Mouse (Mus musculus): Measurements from ENCODE around the gene Osbpl5.

Gene Osbpl5

GRCm38 (mm10) chr7:143756125-143757026 is at the start of gene Osbpl5:
TSS of gene Osbpl5 (minus strand) at chr7:143756985.
- no peak for DNase-seq

DNA sequence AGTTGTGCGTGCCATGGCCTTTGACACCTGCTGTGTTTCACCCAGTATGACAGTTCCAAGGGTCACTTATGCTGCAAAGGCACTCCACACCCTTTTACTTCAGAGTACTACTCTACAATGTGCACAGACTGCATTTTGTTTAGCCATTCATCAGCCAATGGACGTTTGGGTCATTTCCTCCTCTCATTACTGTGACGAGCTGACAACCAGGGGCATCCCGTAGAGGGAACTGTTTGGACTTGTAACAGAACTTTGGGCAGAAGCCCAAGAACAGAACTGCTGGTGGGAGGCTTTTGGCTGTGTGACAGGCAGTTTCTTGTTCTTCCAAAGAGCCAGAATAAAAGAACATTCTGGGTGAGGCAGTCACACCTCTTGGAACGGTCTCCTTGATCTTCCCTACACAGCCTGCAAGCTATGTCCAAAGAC is 48.4 kb upstream of the Osbpl5 start:
- peak in 1 of 2 experiments; percentile 33 for DNase-seq

GRCm38 (mm10) chr7:143801195-143802065 is 44.6 kb upstream of the Osbpl5 start:
- DNase-seq = no peak

DNA sequence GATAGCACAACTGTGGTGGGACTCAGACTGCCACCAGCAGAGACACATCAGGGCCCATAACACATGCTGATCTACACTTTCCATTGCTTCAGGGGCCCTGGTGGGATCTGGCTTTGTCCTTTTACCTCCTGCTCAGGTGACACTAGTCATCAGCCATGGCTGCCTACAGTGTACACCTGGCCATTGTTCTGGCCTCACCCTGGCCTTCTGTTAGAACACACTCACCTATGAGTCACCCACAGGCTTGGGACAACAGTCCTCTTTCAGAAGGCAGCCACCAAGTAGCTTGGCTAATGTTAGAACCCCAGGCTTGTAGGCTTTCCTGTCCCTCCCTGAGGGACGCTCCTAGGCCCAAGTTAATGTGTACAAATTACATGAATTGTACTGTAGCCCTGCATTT is 44.0 kb upstream of the Osbpl5 start:
- peak in 1 of 2 experiments; percentile 7 for DNase-seq

GRCm38 (mm10) chr7:143798783-143799182 is 42.0 kb upstream of the Osbpl5 start:
- DNase-seq = no peak

DNA sequence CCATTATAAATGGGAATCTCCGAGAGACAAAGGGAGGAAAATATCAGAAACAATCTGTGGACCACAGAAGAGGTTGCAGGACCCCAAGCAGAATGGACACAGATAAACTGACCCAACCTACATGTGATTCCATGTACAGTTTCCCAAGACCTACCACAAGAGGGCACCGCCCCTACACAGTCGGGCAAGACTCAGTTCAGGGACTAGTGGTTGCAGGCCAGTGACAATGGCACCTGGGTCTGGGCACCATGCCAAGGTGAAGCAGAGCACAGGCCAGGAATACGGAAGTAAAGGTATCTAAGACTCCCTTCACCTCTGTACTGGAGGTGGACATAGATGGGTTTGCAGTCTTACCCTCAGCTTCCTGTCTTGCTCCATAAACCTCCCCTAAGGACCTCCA is 36.3 kb upstream of the Osbpl5 start:
- peak; percentile 76 to 81 for DNase-seq

- no peak for DNase-seq
Observed at GRCm38 (mm10) chr7:143792336-143792985, 35.7 kb upstream of the Osbpl5 start.

DNA sequence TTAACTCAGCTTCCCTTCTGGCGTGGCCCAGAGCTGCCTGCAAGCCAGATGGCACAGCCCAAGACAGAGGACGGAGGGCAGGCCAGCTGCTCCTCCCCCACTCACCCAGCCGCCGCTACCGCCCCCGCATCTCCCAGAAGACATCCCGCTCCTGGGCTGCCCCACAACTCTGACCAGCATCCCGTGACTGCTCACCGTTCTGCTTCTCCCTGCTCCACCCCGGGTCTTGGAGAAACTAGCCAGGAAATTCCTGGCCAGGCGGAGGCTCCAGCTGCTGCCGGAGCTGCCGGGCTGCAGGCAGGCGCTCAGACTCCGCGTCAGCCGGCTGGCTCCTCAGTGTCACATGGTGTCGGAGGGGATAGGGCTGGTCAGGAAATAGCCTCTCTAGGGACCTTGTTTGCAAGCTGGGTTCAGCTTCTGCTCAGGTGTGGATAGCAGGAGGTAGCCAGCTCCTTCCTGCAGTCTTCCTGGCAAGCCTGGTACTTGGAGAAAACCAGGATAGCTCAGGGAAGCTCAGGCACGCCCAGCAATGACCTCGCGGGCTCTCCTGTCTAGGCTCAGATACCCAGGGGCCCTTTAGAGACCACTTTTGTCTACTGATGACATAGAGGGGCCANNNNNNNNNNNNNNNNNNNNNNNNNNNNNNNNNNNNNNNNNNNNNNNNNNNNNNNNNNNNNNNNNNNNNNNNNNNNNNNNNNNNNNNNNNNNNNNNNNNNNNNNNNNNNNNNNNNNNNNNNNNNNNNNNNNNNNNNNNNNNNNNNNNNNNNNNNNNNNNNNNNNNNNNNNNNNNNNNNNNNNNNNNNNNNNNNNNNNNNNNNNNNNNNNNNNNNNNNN is 27.4 kb upstream of the Osbpl5 start, which contains the start of gene Mrgpre:
Gene Mrgpre, minus strand, starts transcription at position 505 of the 834 bp plus-strand sequence.
- DNase-seq = peak; percentile 76 to 79

DNA sequence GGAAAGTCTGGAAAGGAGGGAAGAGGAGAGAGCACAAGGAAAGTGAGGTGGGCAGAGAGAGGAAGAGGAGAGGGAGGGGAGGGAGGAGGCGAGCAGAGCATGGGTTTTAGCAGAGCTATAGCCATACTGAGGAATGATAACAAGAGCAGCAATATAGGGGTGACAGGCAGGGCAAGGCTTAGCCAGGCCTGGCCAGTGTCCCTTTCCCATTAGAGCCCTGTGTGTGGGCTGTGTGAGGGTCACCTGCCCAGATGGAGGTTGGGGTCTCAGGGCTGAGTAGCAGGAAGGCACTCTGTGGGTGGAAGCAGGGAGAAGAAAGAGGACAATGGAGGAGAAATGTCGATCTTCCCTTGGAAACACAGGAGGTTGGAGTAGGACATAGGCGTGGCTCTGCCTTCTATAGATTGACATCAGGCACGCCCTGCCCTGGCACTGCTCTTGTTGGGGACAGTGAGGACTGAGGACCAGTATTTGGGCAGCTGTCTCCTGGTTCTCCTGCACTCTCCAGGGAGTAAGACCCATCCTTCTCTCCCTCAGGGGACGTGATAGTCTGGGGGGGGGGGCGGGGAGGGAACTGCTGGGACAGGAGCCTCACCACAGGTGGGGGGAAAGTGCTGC is 26.7 kb upstream of the Osbpl5 start:
- no peak for DNase-seq

DNA sequence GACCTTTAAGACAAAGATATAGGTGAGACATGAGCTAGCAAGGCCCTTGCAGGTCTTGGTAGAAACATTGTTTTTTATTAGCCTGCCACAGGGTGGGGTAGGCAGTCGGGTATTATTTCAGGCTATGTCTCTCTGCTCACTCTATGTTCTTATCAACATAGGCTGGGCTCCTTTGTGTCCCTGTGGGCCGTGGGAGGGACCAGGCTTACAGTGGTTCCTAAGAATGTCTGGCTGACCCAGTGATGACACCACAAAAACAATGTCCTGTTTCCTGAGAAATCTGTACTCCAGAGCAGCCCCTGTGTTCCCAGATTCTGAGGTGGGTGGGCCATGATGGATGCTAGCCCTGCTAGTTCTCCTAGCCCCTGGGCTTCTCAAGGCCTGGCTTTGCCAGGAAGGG is 20.6 kb upstream of the Osbpl5 start:
- no peak for DNase-seq

DNA sequence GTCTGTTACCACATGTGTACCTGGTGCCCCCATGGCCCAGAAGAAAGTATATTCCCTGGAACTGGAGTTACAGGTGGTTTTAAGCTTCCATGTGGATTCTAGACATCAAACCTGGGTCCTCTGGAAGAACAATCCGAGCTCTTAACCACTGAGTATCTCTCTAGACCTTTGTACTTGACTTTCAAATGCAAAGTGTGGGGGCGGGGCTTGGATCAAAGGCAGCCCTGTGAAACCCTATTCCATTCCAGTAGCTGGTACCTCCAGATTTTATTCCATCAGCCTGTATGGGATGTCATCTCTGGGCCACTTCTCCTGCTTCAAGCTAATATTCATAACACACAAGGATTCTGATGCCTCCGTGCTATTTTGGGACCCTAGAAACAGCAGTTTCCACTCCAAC is 19.4 kb upstream of the Osbpl5 start:
- no peak for DNase-seq

DNA sequence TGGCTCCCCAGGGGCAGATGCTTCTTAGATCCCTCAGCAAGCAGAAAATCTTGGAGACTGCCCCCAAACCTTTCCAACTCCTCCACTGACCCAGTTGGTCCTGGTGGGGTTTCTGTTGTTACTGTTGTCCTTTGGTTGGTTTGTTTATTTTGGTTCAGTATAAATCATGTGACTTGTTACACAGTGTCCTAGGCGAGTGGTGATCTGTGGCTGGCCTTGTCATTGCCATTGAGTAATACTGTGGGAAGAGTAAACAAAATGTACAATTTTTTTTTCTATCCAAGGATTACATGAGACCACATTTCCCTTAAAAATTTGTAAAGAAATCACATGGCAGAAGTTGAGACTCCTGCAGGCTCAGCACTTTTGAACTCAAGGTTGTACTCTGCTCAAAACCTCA is 12.7 kb upstream of the Osbpl5 start:
- DNase-seq = peak in 1 of 2 experiments; percentile 32

GRCm38 (mm10) chr7:143768267-143768666 is 11.5 kb upstream of the Osbpl5 start:
- DNase-seq = no peak

DNA sequence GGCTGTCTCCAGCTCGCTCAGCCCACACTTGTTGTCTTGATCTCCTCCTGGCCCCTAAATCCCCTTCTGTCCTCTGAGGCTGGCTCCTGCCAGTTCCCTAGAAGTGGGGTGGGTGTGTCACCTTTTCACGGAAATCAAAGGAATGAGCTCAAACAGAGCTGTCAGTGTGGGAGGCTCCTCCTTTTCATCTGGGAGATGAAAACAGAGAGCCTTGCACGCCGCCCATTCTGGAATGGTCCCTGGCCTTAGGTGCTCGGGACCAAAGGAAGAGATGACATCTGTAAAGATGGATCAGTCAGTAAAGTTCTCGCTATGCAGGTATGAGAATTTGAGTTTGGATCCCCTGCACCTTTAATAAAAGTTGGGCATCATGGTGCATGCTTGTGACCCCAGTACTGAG is 10.1 kb upstream of the Osbpl5 start, which contains the start of gene Mrgprg:
Gene Mrgprg, minus strand, starts transcription at position 101 of the 400 bp plus-strand sequence.
- DNase-seq = no peak

GRCm38 (mm10) chr7:143764876-143765530 is 8.2 kb upstream of the Osbpl5 start:
- DNase-seq = no peak

GRCm38 (mm10) chr7:143763794-143764193 is 7.0 kb upstream of the Osbpl5 start:
- DNase-seq = no peak

DNA sequence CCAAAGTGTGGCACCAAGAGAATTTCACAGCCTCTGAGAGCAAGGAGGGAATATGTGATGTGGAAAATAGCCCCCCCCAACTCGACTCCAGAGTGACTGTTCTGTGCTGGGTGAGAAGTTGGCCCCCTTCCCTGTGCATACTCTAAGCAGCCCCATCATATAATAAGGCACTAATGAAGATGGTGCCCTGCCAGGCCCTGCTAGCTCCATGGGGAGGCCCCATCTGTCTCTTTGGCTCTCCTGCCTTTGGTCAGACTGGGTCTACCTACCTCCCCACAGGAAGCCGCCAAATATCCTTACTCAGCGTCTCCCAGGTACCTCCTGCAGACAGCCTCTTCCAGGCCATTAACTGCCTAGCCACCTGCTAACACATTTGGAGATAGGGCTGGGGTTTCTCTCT is 2.2 kb upstream of the Osbpl5 start:
- no peak for DNase-seq

DNA sequence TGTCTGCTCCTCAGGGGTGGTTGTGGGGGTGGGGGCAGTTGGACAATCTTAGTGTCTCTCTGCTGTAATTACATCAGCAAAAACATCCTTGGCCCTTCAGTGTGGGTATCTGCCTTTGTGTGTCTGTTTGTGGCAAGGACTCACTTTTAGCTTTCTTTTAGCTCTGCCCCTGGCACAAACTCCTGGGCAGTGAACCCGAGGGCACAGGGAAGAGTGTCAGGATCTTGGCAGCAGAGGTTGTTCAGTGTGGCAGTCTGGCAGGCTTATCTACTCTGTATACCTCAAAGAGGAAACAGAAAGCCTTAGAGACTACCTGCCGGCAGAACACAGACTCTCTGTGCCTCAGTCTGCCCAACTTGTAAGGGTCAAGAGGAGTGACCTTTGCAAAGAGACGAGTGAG is 911 bp upstream of the Osbpl5 start:
- no peak for DNase-seq

DNA sequence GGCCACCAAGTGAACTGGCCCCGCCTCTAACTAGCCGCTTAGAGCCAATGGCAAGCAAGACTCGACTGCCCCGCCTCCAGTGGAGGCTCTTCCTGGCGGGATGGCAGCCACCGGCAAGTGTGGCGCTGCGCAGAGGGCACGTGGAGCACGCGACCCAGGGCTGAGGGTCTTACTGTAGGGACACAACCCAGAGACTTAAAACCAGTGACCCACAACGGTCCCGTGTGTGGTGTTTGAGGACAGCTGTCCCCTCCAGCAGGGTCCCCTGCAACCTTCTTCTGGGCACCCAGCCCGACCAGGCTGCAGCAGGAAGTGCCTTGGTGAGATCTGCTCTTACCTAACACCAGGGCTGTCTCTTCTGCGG is 224 bp upstream of the Osbpl5 start:
- peak; percentile 88 for DNase-seq

DNA sequence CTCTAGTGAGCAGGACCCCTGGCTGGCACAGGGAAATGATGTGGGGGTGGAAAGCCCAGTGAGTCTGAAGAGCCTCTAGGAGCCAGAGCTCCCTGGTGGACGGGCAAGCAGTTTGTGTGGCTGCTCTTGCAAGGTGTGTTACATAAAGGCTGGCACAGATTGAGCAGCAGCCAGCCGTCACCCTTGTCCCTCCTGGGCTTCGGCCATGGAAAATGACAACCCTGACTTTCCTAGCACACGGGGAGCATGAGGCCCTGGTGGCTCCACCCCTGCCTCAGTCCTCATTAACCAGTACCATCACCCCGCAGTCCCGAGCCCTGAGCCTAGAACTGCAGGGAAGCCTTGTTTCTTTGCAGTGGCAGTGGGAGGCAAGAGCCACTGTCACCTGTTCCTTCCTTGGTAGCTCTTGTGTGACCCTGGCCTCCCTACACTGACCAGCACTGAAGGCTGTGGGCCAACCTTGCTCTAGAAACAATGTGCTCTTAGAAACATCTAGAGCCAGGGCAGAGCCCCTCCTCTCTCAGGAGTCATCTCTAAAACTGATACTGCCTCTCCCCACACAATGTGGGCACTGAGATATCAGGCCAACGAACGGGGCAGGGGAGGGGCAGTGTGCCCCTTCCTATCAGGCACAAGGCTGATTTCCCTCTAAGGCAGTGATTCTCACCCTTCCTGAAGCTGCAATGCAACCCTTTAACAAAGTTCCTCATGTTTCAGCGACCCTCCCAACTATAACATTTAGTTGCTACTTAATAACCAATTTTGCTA is 1.2 kb downstream of the Osbpl5 start:
- no peak for DNase-seq
